Mouse (Mus musculus) left cerebral cortex, adult 6 months (tissue): ENCODE results near the gene Padi1. TPM values are rescaled to one million over a fixed set of nuclear protein-coding genes. Genes with fewer than 3 reads are reported as not detected.

Experiments
- long read RNA-seq, 2 experiments: library from polyadenylated mRNA; unstranded; transcript quantifications; one replicate each; pipeline ENCODE4 v2.0.0; 2019 to 2020
- polyA plus RNA-seq: library from polyadenylated mRNA; unstranded; fragments of <200 nt; fragmentation: Nextera tagmentation; gene quantifications from 2 replicates; pipeline ENCODE4 v1.2.3, GENCODE M21; 2021

Padi1 gene
- polyA plus RNA-seq = not detected in 2 replicates
- long read RNA-seq, experiment 1 = 0 reads
- long read RNA-seq, experiment 2 = 0 reads

DNA sequence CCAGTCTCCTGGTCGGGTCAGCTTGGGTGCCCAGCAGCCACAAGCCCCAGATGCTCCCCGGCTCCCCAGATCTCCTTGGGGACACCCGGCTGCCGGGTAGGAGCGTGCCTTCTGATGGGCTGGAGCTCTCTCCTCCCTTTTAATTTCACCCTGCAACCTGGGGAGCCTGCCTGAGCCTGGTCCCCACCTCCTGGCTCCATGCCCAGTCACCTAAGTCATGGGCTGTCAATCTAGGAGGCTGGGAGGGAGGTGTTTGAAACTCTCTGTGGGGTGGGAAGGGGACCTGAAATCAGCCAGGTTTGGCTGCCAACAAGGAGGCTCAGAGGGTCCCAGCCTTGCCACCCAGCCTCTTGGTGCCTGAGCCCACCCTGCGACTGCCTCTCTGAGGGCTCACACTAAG lies at the start of gene Padi1:
Padi1 (minus strand) TSS at position 113 of the 400 bp plus-strand sequence.

DNA sequence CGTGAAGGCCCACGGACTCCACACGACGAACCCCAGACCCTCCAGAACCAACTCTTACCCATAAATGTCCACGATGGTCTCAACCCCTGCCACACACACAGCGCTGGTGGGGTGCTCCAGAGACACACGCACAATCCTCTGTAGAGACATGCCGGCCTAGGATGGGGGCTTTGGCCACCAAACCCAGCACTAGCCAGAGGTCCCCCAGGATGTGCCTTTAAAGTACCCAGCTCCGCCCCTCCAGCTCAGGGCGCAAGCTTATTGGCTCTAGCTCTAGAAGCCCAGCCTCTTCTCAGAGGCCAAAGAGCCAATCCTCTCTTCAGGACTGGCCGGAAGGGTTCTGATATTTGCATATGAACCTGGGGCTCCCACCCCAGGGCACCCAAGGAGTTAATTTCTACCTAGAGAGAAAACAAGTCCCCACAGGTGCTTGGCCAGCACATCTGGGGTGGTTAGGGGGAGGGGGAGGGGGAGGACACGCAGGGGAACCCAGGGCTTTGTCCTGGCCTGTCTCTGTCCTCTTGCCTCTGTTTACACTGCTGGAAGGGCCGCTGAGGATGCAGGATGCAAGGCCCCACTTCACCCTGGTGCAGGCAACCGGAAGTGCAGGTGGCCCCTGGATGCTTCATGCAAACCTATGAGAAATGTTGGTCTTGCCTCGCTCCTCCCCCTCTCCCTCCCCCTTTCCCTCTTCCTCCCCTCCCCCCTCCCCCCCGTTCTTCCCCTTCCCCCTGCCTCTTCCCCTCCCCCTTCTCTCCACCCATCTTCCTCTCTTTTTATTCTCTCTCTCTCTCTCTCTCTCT lies 34.9 kb downstream of the Padi1 start, which contains the start of gene Padi3:
Padi3 (minus strand) TSS at position 191 of the 803 bp plus-strand sequence.

DNA sequence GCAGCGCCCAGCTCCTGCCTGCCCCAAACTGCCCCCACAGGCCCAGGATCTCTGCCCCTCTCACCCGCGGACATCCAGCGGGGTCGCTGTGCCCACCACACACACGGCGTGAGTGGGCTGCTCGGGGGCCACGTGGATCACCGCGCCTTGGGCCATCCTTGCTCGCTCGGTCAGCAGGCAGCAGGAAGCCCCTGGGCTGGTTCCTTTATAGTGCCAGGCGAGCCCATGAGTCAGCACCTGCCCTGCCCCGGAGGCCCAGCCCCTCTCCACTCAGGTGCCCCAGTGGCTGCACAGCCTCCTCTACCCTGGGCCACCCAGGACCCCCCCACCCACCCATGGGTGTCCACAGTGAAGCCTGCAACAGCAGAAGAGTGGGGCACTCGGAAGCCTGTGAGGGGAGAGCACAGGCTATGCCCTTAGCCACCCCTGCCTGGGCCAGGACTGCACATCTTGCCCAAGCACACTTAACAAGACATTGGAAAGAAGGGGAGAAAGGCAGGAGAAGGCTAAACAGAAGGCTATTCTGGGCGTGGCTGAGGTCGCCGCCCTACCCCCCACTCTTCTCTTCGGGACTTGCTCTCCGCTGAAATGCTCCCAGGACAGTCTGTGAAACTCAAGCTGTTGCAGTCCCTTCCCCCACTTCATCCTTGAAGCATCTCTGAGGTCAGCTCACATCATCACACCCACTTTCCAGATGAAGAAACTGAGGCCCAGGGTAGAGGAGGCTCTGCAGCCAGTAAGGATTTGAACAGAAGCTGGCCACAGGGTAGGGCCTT lies 71.4 kb downstream of the Padi1 start, which contains the start of gene Padi4:
Padi4 (minus strand) TSS at position 212 of the 776 bp plus-strand sequence.

Other genes starting within 250 kb of the Padi1 start
- gene Arhgef10l, start 179.8 kb downstream of the Padi1 start, polyA plus RNA-seq = 14.0 and 15.1 TPM in 2 replicates
- 14.5 and 16.7 TPM in 2 replicates for gene Rcc2, start 145.2 kb downstream of the Padi1 start, polyA plus RNA-seq
- gene Padi6, start 103.1 kb downstream of the Padi1 start, polyA plus RNA-seq = 0.09 and 0.21 TPM in 2 replicates
- gene Padi4, start 71.5 kb downstream of the Padi1 start, polyA plus RNA-seq = 0.20 and 0.29 TPM in 2 replicates
- gene Padi3, start 35.1 kb downstream of the Padi1 start, polyA plus RNA-seq = not detected in 2 replicates
- 5.2 and 6.3 TPM in 2 replicates for gene Padi2, start 60.6 kb upstream of the Padi1 start, polyA plus RNA-seq
- 498 and 587 TPM in 2 replicates for gene Sdhb, start 115.4 kb upstream of the Padi1 start, polyA plus RNA-seq
- 30.7 and 37.4 TPM in 2 replicates for gene Atp13a2, start 141.1 kb upstream of the Padi1 start, polyA plus RNA-seq
- gene Mfap2, start 164.6 kb upstream of the Padi1 start, polyA plus RNA-seq = 2.8 and 4.3 TPM in 2 replicates
- 2.4 and 3.1 TPM in 2 replicates for gene Crocc, start 214.8 kb upstream of the Padi1 start, polyA plus RNA-seq
- 35.0 and 36.6 TPM in 2 replicates for gene Necap2, start 232.6 kb upstream of the Padi1 start, polyA plus RNA-seq
- 0.24 and 0.29 TPM in 2 replicates for gene Spata21, start 242.6 kb upstream of the Padi1 start, polyA plus RNA-seq